Mouse (Mus musculus) WW6 (cell line): Measurements from ENCODE around the gene Pom121l2.

Experiments used
- DNase-seq: peaks from one replicate; pipeline ENCODE4 v3.0.0-alpha.2; 2013; ENCODE audit warnings: low read depth, low spot score

The Pom121l2 gene

DNA sequence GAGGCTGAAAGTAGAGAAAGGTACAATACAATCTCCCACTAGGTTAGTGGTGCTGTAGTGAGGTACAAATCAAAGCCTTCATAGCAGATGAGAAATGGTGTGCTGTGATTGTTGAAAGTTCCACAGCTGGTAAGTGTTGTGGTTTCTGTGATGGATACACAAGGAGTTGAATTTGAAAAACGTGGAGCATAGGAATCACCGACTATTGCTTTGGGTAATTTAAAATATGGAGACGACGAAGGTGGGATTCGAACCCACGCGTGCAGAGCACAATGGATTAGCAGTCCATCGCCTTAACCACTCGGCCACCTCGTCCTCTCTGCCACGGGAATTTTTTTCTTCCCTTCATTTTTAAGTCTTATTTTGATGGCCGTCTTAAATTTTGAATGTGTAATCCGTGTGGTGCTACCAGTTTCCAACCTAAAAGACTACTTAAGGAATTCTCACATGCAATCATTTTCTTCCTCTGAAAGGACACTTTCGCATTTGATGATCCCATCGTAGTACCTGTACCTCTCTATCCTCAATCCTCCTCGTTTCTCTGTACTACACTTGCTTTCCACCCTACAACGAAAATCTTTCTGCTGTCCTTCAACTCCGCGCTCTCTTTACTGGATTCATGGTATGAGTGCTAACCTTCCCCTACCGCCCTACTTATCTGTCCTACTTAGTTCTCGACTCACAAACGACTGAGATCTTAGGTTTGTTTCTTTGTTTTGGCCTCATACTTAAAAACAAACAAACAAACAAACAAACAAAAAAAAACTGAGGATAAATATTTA, 13.2 kb downstream of the Pom121l2 start:
- DNase-seq: no peak

DNA sequence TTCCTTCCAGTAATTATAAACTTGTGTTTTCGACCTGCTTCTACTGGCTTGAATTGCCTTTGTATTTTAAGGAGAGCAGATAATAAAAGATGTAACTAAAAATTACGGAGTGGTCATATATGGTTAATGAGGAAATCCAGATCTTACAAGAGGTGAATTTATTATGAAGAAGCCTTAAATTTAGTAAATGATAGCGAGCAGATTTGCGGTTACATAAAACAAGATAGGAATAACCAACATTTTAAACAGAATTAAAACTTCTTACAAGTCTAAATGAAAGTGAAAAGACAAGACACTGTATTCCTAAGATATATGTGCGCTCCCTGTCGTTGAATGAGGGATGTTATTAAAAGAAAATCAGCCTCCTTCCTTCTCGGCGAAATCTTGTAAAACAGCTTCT, 13.9 kb downstream of the Pom121l2 start:
- DNase-seq: no peak

DNA sequence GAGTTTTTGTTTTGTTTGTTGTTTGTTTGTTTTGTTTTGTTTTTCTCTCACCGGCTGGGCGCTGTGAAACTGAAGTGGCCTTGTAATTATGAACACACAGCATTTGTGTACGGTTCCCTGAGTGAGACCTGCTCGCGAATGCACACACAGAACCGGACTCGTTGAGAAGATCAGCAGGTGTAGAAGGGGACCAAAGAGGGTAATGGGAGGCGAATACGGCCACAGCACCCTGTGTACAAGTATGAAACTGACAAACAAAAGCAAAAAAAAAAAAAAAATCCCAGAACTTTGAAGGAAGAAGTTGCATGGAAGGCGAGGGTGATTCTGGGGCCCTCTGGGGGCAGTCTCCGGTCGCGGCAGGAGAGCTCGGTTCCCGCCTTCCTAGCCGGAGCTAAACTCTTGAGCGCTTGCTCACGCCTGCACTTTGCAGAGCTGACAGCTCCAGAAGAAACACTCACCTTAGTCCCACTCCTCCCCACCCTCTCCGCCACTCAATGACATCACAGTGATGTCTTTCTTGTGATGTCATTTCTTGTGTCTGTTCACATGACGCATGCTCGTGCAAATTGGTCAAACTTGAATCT, 14.4 kb downstream of the Pom121l2 start:
- DNase-seq: no peak

DNA sequence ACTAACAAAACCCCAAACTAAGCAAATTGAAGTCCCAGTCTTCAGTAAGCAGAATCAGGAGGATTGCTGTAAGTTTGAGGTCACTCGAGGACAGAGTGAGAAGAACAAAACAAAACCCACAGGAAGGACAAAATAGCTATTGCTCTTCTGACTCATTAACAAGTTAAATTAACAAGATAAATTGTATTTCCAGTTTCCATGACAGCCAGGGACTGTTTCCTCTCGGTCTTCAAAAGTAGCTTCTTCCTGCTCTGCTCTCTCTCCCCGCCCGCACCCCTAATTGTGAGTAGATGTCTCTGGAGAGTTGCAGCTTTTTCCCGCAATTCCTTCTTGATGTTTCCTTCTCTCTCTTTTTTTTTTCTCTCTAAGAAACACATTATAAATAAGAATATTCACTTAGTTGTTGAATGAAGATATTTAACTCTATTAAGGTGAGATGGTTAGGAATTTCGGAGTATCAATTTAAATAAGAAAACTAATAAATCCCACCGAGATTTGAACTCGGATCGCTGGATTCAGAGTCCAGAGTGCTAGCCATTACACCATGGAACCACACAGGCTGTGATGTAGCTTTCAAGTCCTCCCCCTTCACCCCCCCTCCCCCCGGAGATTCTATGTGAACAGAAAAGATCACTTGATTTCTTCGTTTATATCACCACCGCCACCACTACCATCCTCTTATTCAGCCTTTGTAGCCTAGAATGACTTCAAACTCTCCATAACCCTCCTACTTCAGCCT, 15.3 kb downstream of the Pom121l2 start:
- no peak for DNase-seq

DNA sequence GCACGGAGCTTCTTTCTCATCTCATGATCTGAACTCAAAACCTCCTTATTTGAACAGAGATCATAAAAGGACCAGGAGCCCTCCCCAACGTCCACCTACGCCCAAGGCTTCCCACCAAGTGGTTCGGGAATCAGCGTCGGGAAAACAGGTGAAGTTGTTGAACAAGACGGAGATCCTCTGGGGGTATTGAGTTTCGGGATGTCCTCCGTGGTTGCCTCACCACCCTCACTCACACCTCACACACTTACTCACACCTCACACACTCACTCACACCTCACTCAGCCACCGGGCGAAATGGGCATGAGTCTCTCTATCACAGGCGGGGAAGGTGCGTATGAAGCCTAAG, 15.8 kb downstream of the Pom121l2 start:
- DNase-seq: no peak

DNA sequence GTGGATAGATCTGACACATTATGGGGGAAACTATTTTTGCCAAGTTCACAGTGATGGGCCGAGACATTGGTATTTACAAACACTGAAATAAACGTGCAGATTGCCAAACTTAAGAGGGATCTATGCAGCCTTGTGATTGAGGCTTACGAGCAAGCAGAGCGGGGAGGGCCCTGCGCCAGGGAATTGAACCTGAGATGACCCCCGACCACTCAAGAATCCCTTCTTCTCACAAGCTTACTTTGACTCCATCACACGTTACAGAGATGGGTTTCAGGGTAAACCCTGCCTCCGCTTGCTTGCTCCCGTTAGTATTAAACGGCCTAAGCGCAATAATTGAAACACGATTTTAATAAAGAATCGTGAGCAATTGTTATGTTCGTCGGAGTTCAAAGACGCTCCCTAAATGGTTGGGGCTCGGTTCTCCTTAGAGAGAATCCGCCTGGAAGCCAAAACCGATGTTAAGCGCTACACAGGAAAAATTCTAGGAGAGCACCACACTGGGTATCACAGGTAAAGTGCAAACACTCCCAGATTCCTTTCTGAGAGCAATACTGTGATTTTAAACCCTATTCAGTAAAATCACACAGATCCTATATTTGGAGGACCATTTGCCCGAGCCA, 16.3 kb downstream of the Pom121l2 start:
- no peak for DNase-seq

DNA sequence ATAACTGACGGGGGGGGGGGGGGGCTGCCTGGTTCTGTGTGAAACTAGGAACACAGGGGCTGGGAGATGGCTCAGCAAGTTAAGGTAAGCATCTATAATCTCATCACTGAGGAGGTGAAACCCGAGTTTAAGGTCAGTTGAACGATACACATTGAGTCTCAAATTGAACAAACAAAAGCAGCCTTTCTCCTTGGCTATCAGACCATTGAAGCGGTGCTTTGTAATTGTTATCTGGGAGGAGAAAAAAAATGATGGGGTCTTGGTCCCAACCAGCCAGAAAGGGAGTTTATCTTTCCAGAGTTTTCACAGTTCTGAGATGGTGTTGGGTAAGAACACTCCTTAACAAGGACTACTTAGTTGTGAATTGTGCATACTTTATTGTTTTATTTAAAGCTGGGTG, 16.8 kb downstream of the Pom121l2 start:
- no peak for DNase-seq

DNA sequence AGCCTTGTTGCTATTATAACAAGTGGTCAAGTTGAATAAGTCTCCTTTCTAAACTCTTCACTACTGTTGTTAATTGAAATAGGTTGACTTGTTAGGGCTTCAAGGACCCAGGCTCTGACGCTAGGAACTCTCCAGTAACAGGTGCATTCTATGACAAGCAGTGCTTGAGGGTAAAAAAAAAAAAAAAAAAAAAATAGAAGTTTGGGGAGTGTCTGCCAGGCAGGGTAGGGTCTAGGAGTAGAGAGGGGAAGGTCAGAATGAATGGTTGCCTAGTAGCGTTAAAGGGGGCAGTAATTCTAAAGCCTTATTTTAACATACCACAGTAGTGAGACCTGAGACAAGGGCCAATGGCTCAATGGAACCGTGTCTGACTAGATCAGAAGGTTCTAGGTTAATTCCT, 17.4 kb downstream of the Pom121l2 start:
- no peak for DNase-seq

DNA sequence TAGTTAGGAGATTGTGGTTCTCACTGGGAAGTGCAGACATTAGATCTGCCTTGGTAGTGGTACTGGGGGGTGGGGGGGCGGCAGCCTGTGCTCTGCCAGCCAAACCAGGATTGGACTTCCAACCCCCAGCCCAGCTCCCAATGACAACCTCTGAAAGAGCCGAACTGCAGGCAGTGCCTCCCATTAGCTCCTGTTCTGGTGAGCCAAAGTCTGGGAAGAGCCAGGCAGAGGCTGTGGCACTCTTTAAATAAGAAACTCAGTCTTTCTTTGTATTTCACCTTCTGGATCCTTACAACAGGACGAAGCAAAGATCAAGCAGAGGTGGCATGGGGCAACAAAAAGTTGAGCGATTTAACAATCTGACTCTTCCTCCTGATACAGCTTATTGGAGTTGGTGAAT, 18.2 kb downstream of the Pom121l2 start:
- no peak for DNase-seq

DNA sequence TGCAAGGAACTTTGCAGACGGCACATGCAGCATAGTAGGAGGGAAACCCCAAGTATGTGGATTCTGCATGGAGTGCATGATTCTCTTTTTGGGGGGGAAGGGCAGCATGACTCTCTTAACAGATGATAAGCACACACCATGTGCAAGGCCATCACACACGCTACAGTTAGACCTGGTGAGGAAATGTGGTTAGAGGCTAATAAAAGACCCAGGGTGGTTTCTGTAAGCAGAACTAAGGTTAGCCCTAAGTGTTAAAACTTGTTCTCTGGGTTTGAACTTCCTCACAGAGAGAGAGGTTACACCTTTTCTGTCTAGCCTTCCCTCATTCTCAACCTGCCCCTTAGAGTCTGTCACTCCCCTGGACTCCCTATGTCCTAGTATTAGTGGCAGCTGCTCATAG, 20.4 kb downstream of the Pom121l2 start:
- DNase-seq: no peak

DNA sequence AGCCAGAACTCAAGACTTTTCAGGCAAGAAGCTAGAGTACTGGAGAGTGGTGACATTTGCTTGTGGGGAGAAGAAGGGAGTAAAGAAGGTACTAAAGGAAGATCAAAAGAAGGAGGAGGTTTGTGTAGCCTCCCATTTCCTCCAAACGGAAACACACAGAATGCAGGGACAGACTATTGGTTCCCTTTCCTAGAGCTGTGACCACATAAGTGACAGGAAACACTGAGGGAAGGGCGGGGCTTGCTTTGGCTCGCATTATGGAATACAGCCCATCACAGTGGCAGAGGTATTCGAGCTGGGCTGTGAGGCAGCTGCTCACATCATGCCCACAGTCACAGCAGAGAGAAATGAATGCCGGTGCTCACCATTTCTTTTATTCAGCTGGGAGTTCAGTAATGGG, 20.8 kb downstream of the Pom121l2 start:
- DNase-seq: no peak

DNA sequence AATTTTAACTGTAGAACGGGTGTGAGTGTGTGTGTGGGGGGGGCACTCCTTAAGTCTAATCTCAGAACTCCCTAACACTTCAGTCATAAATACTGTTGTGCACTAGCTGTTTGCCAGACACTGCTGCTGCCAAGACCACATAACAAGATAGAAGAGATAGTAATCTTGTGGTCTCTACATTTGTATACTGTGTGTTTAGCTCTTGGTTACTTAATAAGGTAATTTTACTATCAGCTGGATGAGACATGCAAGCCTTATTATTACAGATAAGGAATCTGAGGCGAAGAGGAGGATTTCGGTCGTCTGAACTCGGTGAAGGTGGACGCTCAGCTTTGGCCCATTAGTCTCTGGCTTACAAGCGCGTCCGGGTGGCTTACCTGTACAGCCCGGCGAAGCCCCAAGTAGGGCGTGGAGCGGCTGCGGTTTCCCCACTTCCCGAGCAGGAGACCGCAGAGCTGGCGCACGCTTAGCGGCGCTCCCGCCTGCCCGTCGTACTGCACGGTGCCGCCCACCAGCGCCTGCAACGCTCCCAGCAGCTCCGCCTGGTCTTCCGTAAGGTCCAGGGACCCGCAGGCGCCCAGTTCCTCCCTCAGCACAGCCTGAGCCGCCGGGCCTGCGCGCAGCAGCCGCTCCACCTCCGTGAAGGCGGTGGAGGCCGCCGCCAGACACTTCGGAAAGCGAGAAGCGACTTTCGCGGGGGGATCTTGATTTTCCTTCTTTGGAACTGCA, 24.8 kb downstream of the Pom121l2 start:
- no peak for DNase-seq

DNA sequence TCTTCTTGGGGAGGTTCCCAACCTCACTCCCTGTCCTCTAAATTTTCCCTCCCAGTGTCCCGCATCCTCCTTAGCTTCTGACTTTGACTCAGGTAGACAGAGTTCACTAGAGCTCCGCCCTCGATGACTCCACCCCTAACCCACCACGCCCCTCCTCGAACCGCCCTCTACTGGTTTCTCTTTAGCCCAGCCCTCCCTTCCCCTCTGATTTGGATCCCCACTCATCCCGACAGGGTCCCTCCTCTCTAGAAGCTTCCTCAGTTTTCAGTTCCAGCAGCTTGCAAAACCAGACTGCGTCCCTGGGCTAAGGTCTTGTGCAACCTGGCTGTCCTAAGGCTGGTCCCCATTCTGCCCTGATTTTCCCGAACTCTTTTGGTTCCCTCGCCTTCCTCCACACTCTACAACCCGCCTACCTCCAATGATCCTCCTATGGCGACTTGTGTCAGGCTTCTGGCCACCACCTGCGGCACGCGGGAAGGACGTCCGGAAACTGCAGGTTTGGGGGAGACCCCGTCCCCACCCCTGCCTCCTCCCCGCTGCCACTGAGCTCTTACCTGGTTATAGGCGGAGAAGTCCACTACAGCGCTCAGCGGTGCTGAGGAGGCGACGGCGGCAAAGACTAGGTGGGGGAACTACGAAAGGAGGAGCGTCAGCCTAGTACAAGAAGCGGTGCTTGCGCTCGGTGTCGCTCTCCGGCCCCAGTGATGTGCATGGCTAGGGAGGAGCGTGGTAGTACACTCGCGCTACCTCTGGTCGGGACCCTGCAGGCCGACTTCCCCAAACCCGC, 25.5 kb downstream of the Pom121l2 start:
- no peak for DNase-seq

DNA sequence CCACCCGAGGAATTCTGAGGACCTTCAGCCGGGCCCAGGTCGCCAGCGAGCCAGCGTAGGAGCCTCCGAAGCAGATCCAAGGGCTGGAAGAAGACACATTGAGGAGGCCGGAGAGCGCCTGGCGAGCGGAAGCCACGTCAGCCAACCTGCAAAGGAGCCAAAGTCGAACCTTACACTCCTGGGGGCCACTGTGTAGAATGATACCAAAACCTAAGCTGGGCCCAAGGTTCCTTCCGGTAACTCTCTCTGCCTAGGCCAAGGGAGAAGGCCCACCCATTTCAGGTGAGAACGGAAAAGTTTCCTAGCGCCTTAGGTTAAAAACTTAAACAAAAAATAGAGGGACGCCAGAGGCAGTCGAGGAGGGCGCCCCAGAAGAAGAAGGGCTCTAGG, 26.1 kb downstream of the Pom121l2 start:
- no peak for DNase-seq

DNA sequence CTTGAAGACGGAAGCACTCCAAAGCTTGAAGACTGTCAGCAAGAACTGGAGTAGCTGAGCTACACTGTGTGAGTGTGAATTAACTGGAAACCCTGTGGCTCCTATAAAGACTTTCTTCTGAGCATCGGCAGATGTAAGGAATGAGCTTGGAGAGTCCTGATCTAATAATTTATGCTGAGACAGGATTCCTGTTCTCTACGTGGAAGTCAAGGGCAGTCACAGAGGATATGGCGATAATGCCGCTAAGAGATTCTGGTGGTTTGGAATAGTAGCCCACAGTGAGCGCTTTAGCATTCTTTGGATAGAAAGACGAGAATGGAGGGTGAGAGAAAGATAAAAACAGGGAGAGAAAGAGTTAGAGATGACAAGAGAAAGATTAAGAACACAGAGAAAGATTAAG, 26.9 kb downstream of the Pom121l2 start:
- DNase-seq: no peak

DNA sequence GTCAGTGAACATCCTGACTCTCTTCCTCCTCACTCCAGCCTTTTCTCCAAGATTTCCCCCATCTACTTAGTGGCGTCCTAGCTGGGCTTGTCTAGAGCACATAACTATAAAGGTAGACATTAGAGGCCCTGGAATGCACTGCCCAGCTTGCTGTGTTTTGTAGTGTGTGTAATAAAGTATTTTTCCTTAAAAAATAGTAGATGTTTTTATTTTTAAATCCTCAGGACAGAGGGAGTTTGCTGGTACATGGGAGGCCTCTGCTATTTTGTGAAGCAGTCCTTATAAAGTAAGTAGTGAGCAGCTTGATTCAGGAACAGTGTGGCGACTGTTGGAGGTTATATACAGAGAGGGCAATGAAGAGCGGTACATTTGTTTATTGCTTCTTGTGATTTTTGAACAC, 27.7 kb downstream of the Pom121l2 start:
- DNase-seq: no peak

DNA sequence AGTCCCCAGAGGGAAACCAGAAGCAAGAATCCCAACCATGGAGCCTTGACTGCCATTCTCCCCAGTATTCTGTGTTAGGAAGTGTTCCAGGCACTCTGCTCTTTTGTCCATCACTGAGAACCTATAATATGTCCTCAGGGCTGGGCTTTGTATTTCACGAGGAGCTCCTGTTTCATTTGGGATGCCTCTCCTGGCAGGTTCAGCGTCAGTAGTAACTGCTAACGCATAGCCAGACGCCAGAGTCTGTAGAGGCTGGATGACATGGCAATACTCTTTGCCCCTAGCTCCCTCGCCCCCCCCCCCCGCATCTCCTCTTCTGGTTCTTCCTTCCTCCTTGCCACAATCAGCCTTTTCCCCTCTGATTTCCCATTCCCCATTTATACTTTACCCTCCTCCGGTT, 28.6 kb downstream of the Pom121l2 start, which contains the start of gene Prss16:
Gene Prss16 (minus strand): TSS at position 101 of the 400 bp plus-strand sequence.
- no peak for DNase-seq

DNA sequence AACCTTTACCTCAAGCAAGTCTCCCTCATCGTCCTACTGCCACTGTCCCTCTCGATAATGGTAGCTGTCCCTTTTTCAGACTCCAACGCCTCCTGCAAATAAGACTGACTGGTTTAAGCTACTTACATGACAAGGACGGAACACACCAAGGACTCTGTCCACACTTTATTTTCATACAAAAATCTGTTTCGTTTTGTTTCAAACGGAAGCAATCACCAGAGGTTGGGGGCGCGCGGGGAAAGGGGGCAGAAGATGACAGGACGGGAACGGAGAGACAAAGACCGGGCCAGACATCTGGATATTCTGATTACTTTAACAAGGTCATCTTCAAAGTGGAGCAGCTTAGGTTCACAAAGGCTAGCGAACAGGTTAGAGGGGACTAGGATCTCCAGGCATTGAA, 32.7 kb downstream of the Pom121l2 start:
- DNase-seq: no peak

DNA sequence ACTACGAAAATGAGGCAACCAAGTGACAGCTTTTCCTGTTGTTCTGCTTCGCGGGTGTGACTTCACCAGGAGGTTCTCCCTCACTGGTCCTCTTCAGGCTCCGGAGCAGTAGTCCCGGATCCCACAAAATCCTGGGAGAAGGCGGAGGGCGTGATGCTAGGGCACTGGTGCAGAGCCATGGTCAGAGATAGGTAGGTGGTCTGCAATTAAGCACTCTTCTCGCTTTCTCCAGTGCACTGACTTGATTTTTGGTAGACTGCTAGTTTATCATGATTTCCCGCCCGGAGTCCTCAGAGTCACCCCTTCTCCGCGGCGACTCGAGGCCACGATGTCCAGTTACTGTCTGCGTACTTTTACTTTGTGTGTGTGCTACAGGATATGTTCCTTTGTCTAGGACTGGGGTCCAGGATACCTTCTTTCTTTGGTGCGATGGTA, 33.4 kb downstream of the Pom121l2 start:
- no peak for DNase-seq

DNA sequence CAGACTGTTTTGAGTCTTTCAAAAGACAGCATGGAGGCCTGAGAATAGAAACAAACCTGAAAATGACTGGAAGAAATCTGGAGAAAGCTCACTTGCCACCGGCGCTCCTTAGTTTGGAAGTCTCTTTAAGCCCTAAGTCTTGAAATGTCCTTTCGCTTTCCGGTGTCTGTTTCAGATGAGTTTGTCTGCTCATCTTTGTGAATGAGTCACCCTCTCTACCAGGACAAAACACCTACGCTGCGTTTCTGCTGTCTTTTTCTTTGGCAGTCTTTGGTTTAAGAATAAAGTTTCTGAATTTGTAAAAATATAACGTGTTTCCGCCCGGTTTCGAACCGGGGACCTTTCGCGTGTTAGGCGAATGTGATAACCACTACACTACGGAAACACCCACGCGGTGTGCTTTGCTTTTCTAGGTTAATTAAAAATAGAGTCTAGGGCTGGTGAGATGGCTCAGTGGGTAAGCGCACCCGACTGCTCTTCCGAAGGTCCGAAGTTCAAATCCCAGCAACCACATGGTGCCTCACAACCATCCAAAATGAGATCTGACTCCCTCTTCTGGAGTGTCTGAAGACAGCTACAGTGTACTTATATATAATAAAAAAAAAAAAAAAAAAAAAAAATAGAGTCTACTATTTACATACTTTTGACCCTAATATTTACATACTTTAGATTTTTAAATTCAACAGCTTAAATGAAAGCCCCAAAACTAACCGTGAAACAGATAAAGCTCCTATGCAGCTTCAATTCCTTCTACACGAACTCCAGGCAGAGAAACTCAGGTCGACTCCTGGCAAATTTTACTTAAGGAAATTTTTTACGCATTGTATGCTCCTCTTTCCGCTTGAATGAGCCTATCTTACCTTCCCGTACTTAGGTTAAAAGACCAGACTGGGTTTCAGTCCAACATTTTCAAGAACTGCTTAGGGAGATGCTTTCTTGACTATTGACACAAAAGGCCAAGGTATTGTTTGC, 34.8 kb downstream of the Pom121l2 start:
- DNase-seq: no peak
